Mouse (Mus musculus) hindbrain, embryonic 11.5 days (tissue): Measurements from ENCODE around the gene Pmp22. TPM values are rescaled to one million over a fixed set of nuclear protein-coding genes. Genes with fewer than 3 reads are reported as not detected.
A peak's percentile ranks its signal among the peaks of the same experiment; 100 is the strongest.

Experiments
- ATAC-seq: fragments of 200-750 bp; cut with Nextera tagmentation; 2 replicates; pipeline ENCODE4 v1.8.0; 2017; ENCODE audit warnings: mild to moderate bottlenecking, moderate TSS enrichment, moderate library complexity; ENCODE audit not compliant: low FRiP score
- DNase-seq: peaks from one replicate; pipeline ENCODE4 v3.0.0-alpha.2; 2015; ENCODE audit warnings: low spot score
- H3K27ac ChIP-seq: fragments of 300-500 bp; sonication (generic); 2 replicates; pipeline ENCODE4 v1.5.1; 2014; ENCODE audit warnings: mild to moderate bottlenecking, low read depth, low read length
- H3K27me3 ChIP-seq: fragments of 300-500 bp; sonication (generic); 2 replicates; pipeline ENCODE4 v1.6.1; 2014; ENCODE audit warnings: mild to moderate bottlenecking, low read length, moderate library complexity, mixed read lengths; ENCODE audit not compliant: control insufficient read depth, insufficient read depth
- H3K36me3 ChIP-seq: fragments of 300-500 bp; sonication (generic); 2 replicates; pipeline ENCODE4 v1.6.1; 2014; ENCODE audit warnings: mild to moderate bottlenecking, low read length, moderate library complexity, mixed read lengths; ENCODE audit not compliant: control insufficient read depth, insufficient read depth
- H3K4me1 ChIP-seq: fragments of 300-500 bp; sonication (generic); replicated peaks from 2 replicates; pipeline ENCODE4 v1.6.1; 2014; ENCODE audit warnings: low read length, mixed read lengths; ENCODE audit not compliant: control insufficient read depth, insufficient read depth
- H3K4me2 ChIP-seq: fragments of 300-500 bp; sonication (generic); replicated peaks from 2 replicates; pipeline ENCODE4 v1.6.1; 2014; ENCODE audit warnings: mild to moderate bottlenecking, low read depth, low read length
- H3K4me3 ChIP-seq: fragments of 300-500 bp; sonication (generic); 2 replicates; pipeline ENCODE4 v1.5.1; 2014; ENCODE audit warnings: low read depth, low read length
- H3K9ac ChIP-seq: fragments of 300-500 bp; sonication (generic); 2 replicates; pipeline ENCODE4 v1.6.1; 2014; ENCODE audit warnings: low read depth, low read length
- H3K9me3 ChIP-seq: fragments of 300-500 bp; sonication (generic); 2 replicates; pipeline ENCODE4 v1.6.1; 2016; ENCODE audit warnings: low read length; ENCODE audit not compliant: control insufficient read depth
- WGBS: fragments of 180-500 bp; shearing (Covaris S2); extraction: QIAGEN DNeasy Blood & Tissue Kit; methylation state at CpG from one replicate; pipeline ENCODE4 v1.1.7; 2014; 5-methylcytosine and 5-hydroxymethylcytosine counted together
- polyA plus RNA-seq: library from polyadenylated mRNA; unstranded; fragments of >200 nt; fragmentation: Nextera tagmentation; extraction: Ambion mirVana; gene quantifications from 2 replicates; pipeline ENCODE4 v1.2.1, GENCODE M21; 2014

Gene Pmp22
- polyA plus RNA-seq, 1 experiment from 2014 or later: 64.2 TPM

DNA sequence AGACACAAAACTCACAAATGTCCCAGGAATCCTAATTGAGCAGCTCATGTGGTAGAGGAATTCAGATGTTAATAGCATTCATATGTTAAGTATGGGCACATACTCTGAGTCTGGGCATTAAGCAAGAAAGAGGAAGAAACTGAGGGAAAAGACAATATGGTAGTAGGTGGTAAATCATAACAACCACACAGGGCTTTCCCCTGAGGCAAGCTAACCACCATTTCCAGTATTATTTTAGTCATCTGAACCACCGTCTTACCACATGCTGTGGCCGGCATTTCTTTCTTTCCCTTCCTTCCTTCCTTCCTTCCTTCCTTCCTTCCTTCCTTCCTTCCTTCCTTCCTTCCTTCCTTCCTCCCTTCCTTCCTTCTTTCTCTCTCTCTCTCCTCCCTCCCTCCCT, 6.5 kb upstream of the Pmp22 start:
- Histone ChIP-seq H3K27me3 (no peaks in the 10 kb centered on the region), H3K36me3 (no peaks in the 10 kb centered on the region), H3K27ac (no peak overlapping the region), H3K4me2 (no peak overlapping the region), H3K9me3 (no peaks in the 10 kb centered on the region), H3K4me1 (no peaks in the 10 kb centered on the region; the same call in 1 of the 2 replicates), H3K4me3 (no peak overlapping the region), H3K9ac (no peak overlapping the region)
- DNase-seq (no peak), ATAC-seq (no peak)
- 88% methylated on average over 2 of the region's 2 CpGs for WGBS

- ATAC-seq: no peak
- Histone ChIP-seq H3K9ac (no peak overlapping the region), H3K4me1 (no peaks in the 10 kb centered on the region; the same call in 1 of the 2 replicates), H3K4me3 (no peak overlapping the region), H3K9me3 (no peaks in the 10 kb centered on the region), H3K27ac (no peak overlapping the region), H3K4me2 (no peak overlapping the region), H3K36me3 (no peaks in the 10 kb centered on the region), H3K27me3 (no peaks in the 10 kb centered on the region)
- WGBS: 77% methylated on average over 4 of the region's 4 CpGs
- DNase-seq: no peak
Measured at GRCm38 (mm10) chr11:63122776-63123350, 5.9 kb upstream of the Pmp22 start.

- Histone ChIP-seq H3K36me3 (no peaks in the 10 kb centered on the region), H3K4me1 (no peaks in the 10 kb centered on the region; the same call in 1 of the 2 replicates), H3K27ac (0 out of 2 replicates have a peak overlapping the region, but pooled peaks have one; percentile 10), H3K27me3 (peaks cover 2% of the 10 kb centered on the region; the same call in 1 of the 2 replicates), H3K4me3 (no peak overlapping the region), H3K4me2 (no peak overlapping the region), H3K9me3 (no peaks in the 10 kb centered on the region), H3K9ac (no peak overlapping the region)
- WGBS: 7% methylated on average over 4 of the region's 4 CpGs
- DNase-seq (peak; percentile 19), ATAC-seq (no peak)
Measured at GRCm38 (mm10) chr11:63124316-63124715, 4.5 kb upstream of the Pmp22 start.

- no peak overlapping the region for H3K9ac ChIP-seq
- DNase-seq: no peak
- H3K4me2 ChIP-seq: no peak overlapping the region
- H3K4me3 ChIP-seq: no peak overlapping the region
- H3K27me3 ChIP-seq: peaks cover 9% of the 10 kb centered on the region
- no peaks in the 10 kb centered on the region for H3K36me3 ChIP-seq
- WGBS: 87% methylated on average over 5 of the region's 5 CpGs
- ATAC-seq: no peak
- H3K4me1 ChIP-seq: no peaks in the 10 kb centered on the region; the same call in 1 of the 2 replicates
- H3K9me3 ChIP-seq: no peaks in the 10 kb centered on the region
- no peak overlapping the region for H3K27ac ChIP-seq
Measured at GRCm38 (mm10) chr11:63125832-63126456, 2.8 kb upstream of the Pmp22 start.

- WGBS: 86% methylated on average over 8 of the region's 8 CpGs
- no peak overlapping the region for H3K4me2 ChIP-seq
- H3K27me3 ChIP-seq: peaks cover 20% of the 10 kb centered on the region
Measured at GRCm38 (mm10) chr11:63126976-63127375, 1.8 kb upstream of the Pmp22 start.

GRCm38 (mm10) chr11:63127513-63127912, 1.3 kb upstream of the Pmp22 start:
- ATAC-seq: no peak
- Histone ChIP-seq H3K27ac (no peak overlapping the region), H3K4me1 (peaks cover 6% of the 10 kb centered on the region), H3K9me3 (no peaks in the 10 kb centered on the region), H3K4me2 (no peak overlapping the region), H3K9ac (no peak overlapping the region), H3K36me3 (no peaks in the 10 kb centered on the region), H3K27me3 (peaks cover 24% of the 10 kb centered on the region), H3K4me3 (no peak overlapping the region)
- no peak for DNase-seq
- 84% methylated on average over 4 of the region's 4 CpGs for WGBS

More at GRCm38 (mm10) chr11:63126976-63127375, 1.8 kb upstream of the Pmp22 start:
- H3K9ac ChIP-seq: no peak overlapping the region
- no peaks in the 10 kb centered on the region for H3K9me3 ChIP-seq
- no peaks in the 10 kb centered on the region for H3K36me3 ChIP-seq
- no peak for DNase-seq
- no peak for ATAC-seq
- peaks cover 3% of the 10 kb centered on the region for H3K4me1 ChIP-seq
- H3K27ac ChIP-seq: no peak overlapping the region
- H3K4me3 ChIP-seq: no peak overlapping the region

DNA sequence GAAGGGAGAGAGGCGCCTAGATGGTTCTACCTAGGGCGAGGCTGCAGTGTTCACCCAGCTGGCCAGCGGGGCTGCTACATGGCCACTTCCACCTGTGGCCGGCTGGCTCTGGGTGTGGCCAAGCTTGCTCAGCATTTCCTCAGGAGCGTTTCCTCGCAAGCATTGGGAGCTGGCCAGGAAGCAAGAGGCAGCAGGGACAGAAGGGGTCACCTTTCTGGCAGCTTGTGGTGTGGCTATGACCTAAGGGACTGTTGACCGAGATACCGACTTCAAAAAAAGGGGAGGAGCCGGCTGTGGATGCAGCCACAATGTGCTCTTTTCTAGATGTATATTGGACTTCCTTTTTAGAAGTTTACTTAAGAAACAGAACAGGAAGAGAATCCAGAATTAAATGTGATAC, 593 bp downstream of the Pmp22 start:
- Histone ChIP-seq H3K9me3 (no peaks in the 10 kb centered on the region), H3K4me2 (no peak overlapping the region), H3K27me3 (peaks cover 31% of the 10 kb centered on the region), H3K4me1 (peaks cover 6% of the 10 kb centered on the region), H3K4me3 (no peak overlapping the region), H3K9ac (no peak overlapping the region), H3K36me3 (no peaks in the 10 kb centered on the region), H3K27ac (no peak overlapping the region)
- ATAC-seq (no peak), DNase-seq (no peak)
- WGBS: 53% methylated on average over 9 of the region's 9 CpGs

GRCm38 (mm10) chr11:63129840-63130239, 1.1 kb downstream of the Pmp22 start:
- peaks cover 32% of the 10 kb centered on the region for H3K27me3 ChIP-seq
- H3K9ac ChIP-seq: no peak overlapping the region
- WGBS: 71% methylated on average over 12 of the region's 12 CpGs
- H3K27ac ChIP-seq: no peak overlapping the region
- no peaks in the 10 kb centered on the region for H3K36me3 ChIP-seq
- no peak for DNase-seq
- no peaks in the 10 kb centered on the region for H3K9me3 ChIP-seq
- H3K4me1 ChIP-seq: peaks cover 6% of the 10 kb centered on the region
- H3K4me3 ChIP-seq: no peak overlapping the region
- H3K4me2 ChIP-seq: no peak overlapping the region
- no peak for ATAC-seq

DNA sequence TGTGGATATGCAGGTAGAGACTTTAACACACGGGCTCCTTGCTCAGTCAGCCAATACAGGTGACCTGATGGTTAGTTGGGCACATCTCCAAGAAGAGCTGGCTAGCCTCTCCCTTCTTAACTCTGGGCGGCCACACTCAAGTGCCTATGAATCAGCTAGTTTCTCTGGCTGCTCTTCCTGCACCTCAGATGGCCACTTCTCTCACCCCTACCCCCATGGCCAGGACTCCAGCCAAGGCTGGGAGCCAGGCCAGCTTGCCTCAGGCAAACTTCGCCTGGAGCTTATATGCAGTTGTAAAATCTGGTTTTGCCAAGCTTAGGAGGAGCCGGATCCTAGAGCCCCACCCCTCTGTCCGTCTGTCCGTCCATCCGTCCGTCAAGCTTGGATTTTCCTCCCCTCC, 1.7 kb downstream of the Pmp22 start:
- H3K4me2 ChIP-seq: no peak overlapping the region
- H3K4me3 ChIP-seq: no peak overlapping the region
- no peaks in the 10 kb centered on the region for H3K9me3 ChIP-seq
- H3K36me3 ChIP-seq: no peaks in the 10 kb centered on the region
- ATAC-seq (no peak), DNase-seq (no peak)
- H3K27me3 ChIP-seq: peaks cover 32% of the 10 kb centered on the region
- H3K9ac ChIP-seq: no peak overlapping the region
- peaks cover 6% of the 10 kb centered on the region for H3K4me1 ChIP-seq
- 56% methylated on average over 8 of the region's 8 CpGs for WGBS
- H3K27ac ChIP-seq: no peak overlapping the region
